Mouse (Mus musculus): ENCODE results near the gene Hdhd3.

DNA sequence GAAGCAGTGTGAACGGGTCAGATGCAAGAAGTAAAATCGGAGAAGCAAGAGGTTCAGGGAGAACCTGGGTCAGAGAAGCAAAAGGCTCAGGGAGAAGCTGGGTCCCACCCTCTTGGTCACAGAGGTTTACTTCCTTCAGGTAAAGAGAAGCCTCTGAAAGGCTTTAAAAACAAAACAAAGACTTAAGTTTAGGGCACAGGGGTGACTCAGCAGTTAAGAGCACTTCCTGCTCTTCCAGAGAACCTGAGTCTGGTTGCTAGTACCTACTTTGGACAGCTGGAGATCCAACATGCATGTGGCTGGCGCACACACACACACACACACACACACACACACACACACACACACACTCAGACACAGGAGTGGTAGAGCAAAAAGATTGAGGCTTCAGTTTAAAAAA lies 18.3 kb downstream of the Hdhd3 start:
- TF ChIP-seq CTCF (IDR thresholded peaks at IDR 0.05; ENCODE audit: low read depth) (no peak), EP300 (optimal IDR thresholded peaks at IDR 0.05) (no peak)
